Mouse (Mus musculus): Measurements from ENCODE around the gene Cldnd1.

GRCm38 (mm10) chr16:58700174-58700573, 27.5 kb upstream of the Cldnd1 start:
- TF ChIP-seq CTCF (IDR thresholded peaks at IDR 0.05; ENCODE audit: low read depth) (no peak), EP300 (IDR thresholded peaks at IDR 0.05; ENCODE audit: low read depth) (no peak)

Data from heart, postnatal 0 days (tissue).